Mouse (Mus musculus): ENCODE data around the gene Sdc4.
A peak's percentile ranks its signal among the peaks of the same experiment; 100 is the strongest.

The Sdc4 gene

GRCm38 (mm10) chr2:164403396-164404081, 40.1 kb downstream of the Sdc4 start:
- DNase-seq (ENCODE audit: low read depth, low spot score) = no peak

- no peak for DNase-seq (ENCODE audit: low read depth, low spot score)
Measured at GRCm38 (mm10) chr2:164402906-164403305, 40.8 kb downstream of the Sdc4 start, which contains the start of gene Rbpjl. TSS of gene Rbpjl (plus strand) at chr2:164403141.

- no peak for DNase-seq (ENCODE audit: low read depth, low spot score)
Measured at GRCm38 (mm10) chr2:164396911-164397310, 46.8 kb downstream of the Sdc4 start.

GRCm38 (mm10) chr2:164396076-164396475, 47.6 kb downstream of the Sdc4 start:
- DNase-seq (ENCODE audit: low read depth, low spot score) = no peak

GRCm38 (mm10) chr2:164393126-164393525, 50.6 kb downstream of the Sdc4 start:
- no peak for DNase-seq (ENCODE audit: low read depth, low spot score)

- no peak for DNase-seq (ENCODE audit: low read depth, low spot score)
Measured at GRCm38 (mm10) chr2:164389499-164389898, 54.2 kb downstream of the Sdc4 start.

- peak; percentile 45 for DNase-seq (ENCODE audit: low read depth, low spot score)
Measured at GRCm38 (mm10) chr2:164389020-164389419, 54.7 kb downstream of the Sdc4 start, which contains the start of gene Slpi. TSS of gene Slpi (minus strand) at chr2:164389095.

- no peak for DNase-seq (ENCODE audit: low read depth, low spot score)
Measured at GRCm38 (mm10) chr2:164386953-164387352, 56.7 kb downstream of the Sdc4 start.

- no peak for DNase-seq (ENCODE audit: low read depth, low spot score)
Measured at GRCm38 (mm10) chr2:164385927-164386763, 57.5 kb downstream of the Sdc4 start.

GRCm38 (mm10) chr2:164383656-164384399, 59.9 kb downstream of the Sdc4 start:
- DNase-seq (ENCODE audit: low read depth, low spot score) = no peak

GRCm38 (mm10) chr2:164382971-164383370, 60.7 kb downstream of the Sdc4 start:
- no peak for DNase-seq (ENCODE audit: low read depth, low spot score)

GRCm38 (mm10) chr2:164381726-164382125, 62.0 kb downstream of the Sdc4 start:
- DNase-seq (ENCODE audit: low read depth, low spot score) = no peak

- no peak for DNase-seq (ENCODE audit: low read depth, low spot score)
Measured at GRCm38 (mm10) chr2:164377478-164378426, 65.9 kb downstream of the Sdc4 start.
